Mouse (Mus musculus) ES-E14 (cell line): Measurements from ENCODE around the gene Fbxl8. TPM values are rescaled to one million over a fixed set of nuclear protein-coding genes. Genes with fewer than 3 reads are reported as not detected.
A peak's percentile ranks its signal among the peaks of the same experiment; 100 is the strongest.

Experiments
- DNase-seq: peaks from one replicate; pipeline ENCODE4 v3.0.0-alpha.2; 2013; ENCODE audit warnings: low read depth, low spot score
- H3K27ac ChIP-seq: 2 replicates; pipeline ENCODE4 v1.5.1; 2012; ENCODE audit warnings: low read depth, mild to moderate bottlenecking, low read length, moderate library complexity, mixed read lengths; ENCODE audit not compliant: poor library complexity, insufficient read depth, severe bottlenecking
- H3K36me3 ChIP-seq: 2 replicates; pipeline ENCODE4 v1.6.1; 2012; ENCODE audit warnings: mild to moderate bottlenecking, low read length, moderate library complexity, mixed read lengths; ENCODE audit not compliant: control insufficient read depth, poor library complexity, insufficient read depth, severe bottlenecking
- H3K4me1 ChIP-seq, 2 experiments: fragments of 150-350 bp in 1 of 2; sonication (generic) in 1 of 2; 2 replicates each; pipeline ENCODE4 v1.6.1; 2012; ENCODE audit warnings: low read length in 2 of 2, mild to moderate bottlenecking in 1 of 2, mixed read lengths in 1 of 2; ENCODE audit not compliant: control insufficient read depth in 2 of 2, insufficient read depth in 2 of 2, poor library complexity in 1 of 2
- H3K4me3 ChIP-seq, 2 experiments: fragments of 150-350 bp in 1 of 2; sonication (generic) in 1 of 2; 2 replicates each; pipeline ENCODE4 v1.5.1; 2012; ENCODE audit warnings: low read length in 2 of 2, low read depth in 1 of 2, mild to moderate bottlenecking in 1 of 2, mixed read lengths in 1 of 2; ENCODE audit not compliant: insufficient read depth in 1 of 2, poor library complexity in 1 of 2, severe bottlenecking in 1 of 2
- H3K9ac ChIP-seq: 2 replicates; pipeline ENCODE4 v1.6.1; 2012; ENCODE audit warnings: low read depth, mild to moderate bottlenecking, low read length, mixed read lengths; ENCODE audit not compliant: poor library complexity, insufficient read depth, severe bottlenecking
- H3K9me3 ChIP-seq: fragments of 150-350 bp; sonication (generic); 2 replicates; pipeline ENCODE4 v1.6.1; 2012; ENCODE audit warnings: low read depth, mild to moderate bottlenecking, low read length; ENCODE audit not compliant: control insufficient read depth, insufficient read depth
- CHD2 ChIP-seq: IDR thresholded peaks from 2 replicates; pipeline ENCODE4 v1.6.1; 2014; ENCODE audit warnings: mild to moderate bottlenecking, low read depth, low read length, inconsistent platforms
- HCFC1 ChIP-seq: IDR thresholded peaks from 2 replicates; pipeline ENCODE4 v1.6.1; 2012; ENCODE audit warnings: low read length, inconsistent platforms, borderline replicate concordance; ENCODE audit not compliant: insufficient read depth
- MAFK ChIP-seq: IDR thresholded peaks from 2 replicates; pipeline ENCODE4 v1.6.1; 2014; ENCODE audit warnings: mild to moderate bottlenecking, low read depth, low read length, inconsistent platforms; ENCODE audit not compliant: insufficient read depth
- ZC3H11A ChIP-seq: IDR thresholded peaks from 2 replicates; pipeline ENCODE4 v1.6.1; 2012; ENCODE audit warnings: low read depth, mild to moderate bottlenecking, inconsistent platforms, low read length, borderline replicate concordance
- ZNF384 ChIP-seq: IDR thresholded peaks from 2 replicates; pipeline ENCODE4 v1.6.1; 2012; ENCODE audit warnings: low read depth, low read length, inconsistent platforms
- in situ Hi-C, 2 experiments: fragments of 600-800 bp; cut with MboI; formaldehyde crosslinking; loops; one replicate each; pipeline ENCODE4 v1.15.1; 2025; ENCODE audit warnings: low sequenced_read_pairs in 2 of 2, inconsistent platforms in 1 of 2; ENCODE audit not compliant: unreplicated experiment in 2 of 2
- total RNA-seq: library from RNA; depleted of rRNA; stranded (reverse); fragments of 300-350 nt; gene quantifications from 2 replicates; pipeline ENCODE4 v1.2.3, GENCODE M21; 2012

The Fbxl8 gene
- total RNA-seq, 1 experiment: 2.3 TPM

- Histone ChIP-seq H3K9me3 (no peaks in the 10 kb centered on the region), H3K27ac (no peak overlapping the region), H3K4me3 (no peak overlapping the region), H3K9ac (no peak overlapping the region), H3K4me1 (peaks cover 0 to 15% of the 10 kb centered on the region in 2 experiments; a peak in 2 of 4 replicates), H3K36me3 (no peaks in the 10 kb centered on the region)
- DNase-seq: no peak
- in situ Hi-C loops: loop anchor here in 1 of 2 experiments (25.0 kb wide), 1 partner anchor 629 kb away; the partner anchor contains the start of genes Ciao2b and Rrad
- TF ChIP-seq ZNF384 (no peak), ZC3H11A (no peak), CHD2 (no peak), HCFC1 (no peak), MAFK (no peak)
Measured at GRCm38 (mm10) chr8:105266775-105267174, 2.3 kb downstream of the Fbxl8 start.

- Histone ChIP-seq H3K4me3 (peak overlapping the region; percentile 50 to 58), H3K4me1 (peaks cover 0 to 15% of the 10 kb centered on the region in 2 experiments; a peak in 2 of 4 replicates), H3K36me3 (no peaks in the 10 kb centered on the region), H3K27ac (no peak overlapping the region), H3K9me3 (no peaks in the 10 kb centered on the region), H3K9ac (peak overlapping the region; percentile 27; the same call in 1 of the 2 replicates)
- no peak for DNase-seq
- in situ Hi-C loops: loop anchor here in 1 of 2 experiments (25.0 kb wide), 1 partner anchor 631 kb away; the partner anchor contains the start of genes Ciao2b and Rrad
- TF ChIP-seq HCFC1 (no peak), MAFK (no peak), CHD2 (no peak), ZNF384 (no peak), ZC3H11A (no peak)
Measured at GRCm38 (mm10) chr8:105268342-105269074, 4.1 kb downstream of the Fbxl8 start.

- DNase-seq: no peak
- Histone ChIP-seq H3K36me3 (no peaks in the 10 kb centered on the region), H3K4me3 (peak overlapping the region; percentile 50 to 58), H3K4me1 (peaks cover 0 to 15% of the 10 kb centered on the region in 2 experiments; a peak in 2 of 4 replicates), H3K9me3 (no peaks in the 10 kb centered on the region), H3K9ac (peak overlapping the region; percentile 27; the same call in 1 of the 2 replicates), H3K27ac (no peak overlapping the region)
- in situ Hi-C loops: loop anchor here in 1 of 2 experiments (25.0 kb wide), 1 partner anchor 632 kb away; the partner anchor contains the start of genes Ciao2b and Rrad
- TF ChIP-seq CHD2 (no peak), ZNF384 (no peak), ZC3H11A (no peak), MAFK (no peak), HCFC1 (no peak)
Measured at GRCm38 (mm10) chr8:105269075-105269458, 4.6 kb downstream of the Fbxl8 start.

- no peak within 1 kb of the TSS for H3K27ac ChIP-seq
- H3K4me1 ChIP-seq: peaks cover 0 to 15% of the 10 kb centered on the region in 2 experiments; a peak in 2 of 4 replicates
- H3K4me3 ChIP-seq: peak within 1 kb of the TSS; percentile 50 to 58
- H3K9me3 ChIP-seq: no peaks in the 10 kb centered on the region
- no peak for DNase-seq
- in situ Hi-C loops: loop anchor here in 1 of 2 experiments (25.0 kb wide), 1 partner anchor 632 kb away; the partner anchor contains the start of genes Ciao2b and Rrad
- H3K9ac ChIP-seq: peak within 1 kb of the TSS; percentile 27; the same call in 1 of the 2 replicates
- no peaks in the 10 kb centered on the region for H3K36me3 ChIP-seq
- TF ChIP-seq MAFK: no peak
- no peak for TF ChIP-seq HCFC1
- TF ChIP-seq CHD2: no peak
- no peak for TF ChIP-seq ZC3H11A
- TF ChIP-seq ZNF384: no peak
Measured at GRCm38 (mm10) chr8:105269461-105269947, 5.1 kb downstream of the Fbxl8 start, which contains the start of gene Hsf4. Gene Hsf4 (plus strand): TSS chr8:105269801.
